Mouse (Mus musculus) monocyte, adult 5-6 weeks (primary cell): ENCODE data around the gene Olfr1415. TPM values are rescaled to one million over a fixed set of nuclear protein-coding genes. Genes with fewer than 3 reads are reported as not detected.
A peak's percentile ranks its signal among the peaks of the same experiment; 100 is the strongest.
"Not testable (repeated sequence)": the region's sequence is repeated elsewhere in the genome, so short reads cannot be mapped to it uniquely, and the experiment has no call there.

Source experiments
- ATAC-seq: fragments of 153-309, 156-312 bp; replicated peaks from 2 replicates; pipeline ENCODE4 v1.8.0; 2017; ENCODE audit warnings: mild to moderate bottlenecking; ENCODE audit not compliant: low TSS enrichment, insufficient number of reproducible peaks, severe bottlenecking, poor library complexity, low FRiP score
- total RNA-seq: library from RNA; stranded (forward); fragments of 200-1000, 200-491, 200-594 nt; gene quantifications from 3 replicates; pipeline ENCODE4 v1.2.3, GENCODE M21; 2017

The Olfr1415 gene
- total RNA-seq: not detected in 3 replicates

DNA sequence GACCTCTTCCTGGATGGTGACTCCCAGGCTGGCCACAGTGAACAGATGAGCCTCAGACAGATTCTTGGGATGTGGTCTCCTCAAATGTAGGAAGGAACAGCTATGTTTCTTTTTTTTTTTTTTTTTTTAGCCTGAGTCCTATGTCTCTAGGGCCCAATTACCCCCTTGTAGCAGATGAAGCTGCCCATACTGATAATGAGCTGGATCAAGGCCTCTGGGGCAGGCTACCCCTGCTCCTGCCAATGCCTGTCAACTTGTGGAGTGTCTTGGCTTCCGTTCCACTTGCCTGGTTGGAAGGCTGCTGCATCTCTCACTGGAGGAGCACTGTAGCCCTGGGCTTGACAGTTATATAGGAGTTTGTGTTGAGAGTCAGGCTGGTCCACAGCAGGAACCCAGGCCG is at the start of gene Olfr1415:
Gene Olfr1415 (minus strand): TSS at position 101 of the 400 bp plus-strand sequence.
- no peak for ATAC-seq

DNA sequence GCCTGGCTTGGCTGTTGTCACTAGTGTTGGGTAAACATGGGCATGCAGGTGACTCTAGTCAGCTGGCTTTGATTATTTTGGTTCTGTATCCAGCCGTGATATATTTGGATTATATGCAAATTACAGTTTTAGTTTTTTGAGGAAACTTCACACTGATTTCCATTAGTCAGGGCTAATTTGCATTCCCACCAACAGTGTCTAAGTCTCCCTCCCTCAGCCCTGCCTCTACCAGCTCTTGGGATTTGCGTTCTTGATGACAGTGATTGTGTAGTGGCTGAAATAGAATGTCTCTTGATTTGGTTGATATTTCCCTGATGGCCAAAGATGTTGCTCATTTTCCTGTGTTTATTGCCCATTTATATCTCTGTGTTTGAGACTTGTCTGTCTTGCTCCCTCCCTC is 43.2 kb upstream of the Olfr1415 start:
- no peak for ATAC-seq

DNA sequence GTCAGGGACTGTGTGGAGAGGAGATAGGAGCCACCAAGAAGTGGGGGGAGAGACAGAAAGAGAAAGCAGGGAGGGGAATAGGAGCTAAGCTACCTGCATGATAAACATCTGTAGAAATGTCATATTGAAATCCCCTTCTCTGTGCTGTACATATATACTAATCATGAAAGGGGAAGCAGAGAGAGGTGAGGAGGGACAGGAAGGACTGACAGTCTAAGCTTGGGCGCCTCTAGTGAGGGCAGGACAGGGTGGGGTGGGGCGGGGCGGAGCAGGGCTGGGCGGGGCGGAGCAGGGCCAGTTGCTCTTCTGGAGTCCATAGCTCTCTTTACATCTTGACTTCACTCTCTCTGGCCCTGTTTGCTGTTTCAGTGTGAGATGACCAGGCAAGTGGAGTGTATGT is 41.1 kb upstream of the Olfr1415 start:
- ATAC-seq: no peak

DNA sequence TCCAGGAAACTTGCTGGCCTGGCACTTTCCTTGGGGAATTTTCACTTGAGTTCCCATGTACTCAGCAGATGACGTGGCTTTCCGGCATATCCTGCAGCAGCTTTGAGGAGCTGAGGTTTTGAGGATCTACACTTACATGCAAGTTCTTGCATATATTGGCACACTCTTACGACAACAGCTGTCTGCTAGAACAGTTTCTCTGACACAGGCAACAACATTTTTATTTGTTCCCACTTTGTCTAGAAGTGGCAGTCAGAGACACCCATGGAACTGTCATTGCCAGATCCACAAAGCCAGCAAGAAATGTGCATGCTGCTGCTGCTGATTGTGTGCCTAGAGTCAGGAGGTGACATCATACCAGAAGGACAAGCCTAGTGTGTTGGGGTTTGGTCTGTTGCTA is 27.9 kb upstream of the Olfr1415 start:
- no peak for ATAC-seq

DNA sequence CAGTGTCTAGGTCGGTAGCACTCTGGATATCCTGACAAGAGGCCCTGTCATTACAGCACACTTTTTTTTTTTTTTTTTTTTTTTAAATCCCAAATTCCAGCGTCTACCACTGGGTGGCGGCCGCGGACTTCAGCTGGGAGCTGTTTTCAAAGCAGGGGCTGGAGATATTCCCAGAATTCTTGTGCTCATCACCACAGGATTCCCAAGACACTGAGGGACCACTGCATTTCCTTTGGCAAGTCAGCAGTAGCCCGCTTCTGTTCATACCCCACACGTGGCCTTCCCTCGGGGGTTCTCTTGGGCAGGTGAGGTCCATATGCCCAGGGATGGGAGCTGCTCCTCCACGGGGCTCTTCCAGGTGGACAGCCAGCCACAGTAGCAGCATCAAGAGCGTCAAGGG is 25.5 kb upstream of the Olfr1415 start:
- ATAC-seq: no peak

DNA sequence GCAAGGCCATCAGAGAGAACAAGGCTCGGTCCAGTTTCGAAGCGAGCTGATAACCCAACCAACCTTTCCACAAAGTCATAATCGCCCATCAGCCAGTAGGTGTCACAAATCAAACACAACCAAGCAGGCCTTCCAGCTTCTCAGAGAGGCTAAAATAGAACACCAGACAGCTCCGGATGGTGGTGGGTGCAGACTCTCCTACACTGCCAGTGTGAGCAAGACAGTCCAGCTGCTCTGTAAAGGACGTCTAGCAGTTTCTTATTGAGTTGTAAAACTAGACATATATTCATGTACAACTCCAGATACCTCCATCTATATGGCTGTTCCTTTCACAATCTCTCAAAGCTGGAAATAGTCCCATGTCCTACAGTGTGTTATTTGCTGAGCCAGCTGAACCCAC is 23.1 kb upstream of the Olfr1415 start:
- no peak for ATAC-seq

DNA sequence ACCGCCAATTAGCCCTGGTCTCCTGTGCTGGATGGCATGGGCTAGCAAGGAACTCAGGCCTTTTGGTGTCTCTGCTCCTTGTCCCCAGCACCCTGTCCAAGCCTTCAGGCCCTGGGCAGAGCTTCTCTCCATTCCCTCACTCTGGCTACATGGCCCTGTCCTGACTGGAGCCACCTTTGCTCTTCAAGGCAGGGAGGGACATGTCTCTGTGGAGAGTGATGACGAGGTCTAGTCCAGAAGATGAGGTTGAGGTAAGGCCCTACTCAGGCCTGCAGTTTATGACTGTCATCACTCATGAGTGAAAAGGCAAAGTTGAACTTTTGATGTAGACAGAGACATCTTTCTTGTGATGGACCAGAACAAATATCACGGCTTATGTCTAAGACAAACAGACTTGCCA is 22.7 kb upstream of the Olfr1415 start, which contains the start of gene Olfr1414:
Gene Olfr1414 (minus strand): TSS at position 101 of the 400 bp plus-strand sequence.
- no peak for ATAC-seq

DNA sequence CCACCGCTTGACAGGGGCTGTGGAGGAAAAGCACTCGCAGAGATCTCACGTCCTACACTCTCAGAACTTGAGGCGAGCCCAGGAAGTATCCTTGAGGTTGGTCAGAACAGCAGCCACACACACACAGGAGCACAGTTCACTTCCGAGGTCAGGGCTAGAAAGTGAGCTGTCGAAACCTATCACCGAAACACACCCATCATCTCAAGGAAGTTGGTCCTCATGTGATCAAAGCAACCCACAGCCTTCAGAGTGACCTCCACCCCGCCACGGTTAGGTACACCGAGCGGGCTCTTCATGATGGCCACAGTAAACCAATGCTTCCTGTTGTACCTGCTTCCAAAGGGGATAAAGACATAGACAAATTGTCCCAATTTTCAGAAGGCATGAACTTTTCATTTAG is 19.5 kb upstream of the Olfr1415 start:
- no peak for ATAC-seq

DNA sequence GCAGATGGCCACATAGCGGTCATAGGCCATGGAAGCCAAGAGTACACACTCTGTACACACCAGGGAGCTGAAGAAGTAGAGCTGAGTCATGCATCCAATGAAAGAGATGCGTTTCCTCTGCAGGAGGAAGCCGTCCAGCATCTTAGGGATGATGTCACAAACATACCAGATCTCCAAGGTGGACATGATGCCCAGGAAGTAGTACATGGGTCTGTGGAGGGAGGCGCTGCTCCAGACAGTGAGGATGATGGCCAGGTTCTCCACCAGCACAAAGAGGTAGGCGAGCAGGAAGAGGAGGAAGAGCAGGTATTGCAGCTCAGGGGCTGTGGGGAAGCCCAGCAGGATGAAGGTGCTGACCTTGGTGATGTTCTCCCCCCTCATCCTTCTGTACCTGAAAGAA is 15.7 kb upstream of the Olfr1415 start:
- ATAC-seq: not testable (repeated sequence)

DNA sequence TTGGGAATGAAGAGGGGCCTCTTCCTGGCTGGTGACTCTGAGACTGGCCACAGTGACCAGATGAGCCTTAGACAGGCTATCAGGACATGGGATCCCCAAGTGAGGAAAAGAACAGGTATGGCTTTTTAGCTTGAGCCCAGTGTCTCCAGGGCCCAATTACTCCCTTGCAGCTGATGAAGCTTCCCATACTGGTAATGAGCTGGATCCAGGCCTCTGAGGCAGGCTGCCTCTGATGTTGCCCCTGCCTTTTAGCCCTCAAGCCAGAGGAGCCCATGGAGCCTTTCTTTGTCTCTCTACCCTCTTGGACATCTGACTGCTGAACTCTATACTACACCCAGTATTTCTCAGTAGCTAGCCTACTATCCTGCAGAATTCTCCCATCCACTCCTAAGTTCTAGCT is 10.9 kb downstream of the Olfr1415 start, which contains the start of gene Olfr1416:
Gene Olfr1416 (minus strand): TSS at position 101 of the 400 bp plus-strand sequence.
- no peak for ATAC-seq

DNA sequence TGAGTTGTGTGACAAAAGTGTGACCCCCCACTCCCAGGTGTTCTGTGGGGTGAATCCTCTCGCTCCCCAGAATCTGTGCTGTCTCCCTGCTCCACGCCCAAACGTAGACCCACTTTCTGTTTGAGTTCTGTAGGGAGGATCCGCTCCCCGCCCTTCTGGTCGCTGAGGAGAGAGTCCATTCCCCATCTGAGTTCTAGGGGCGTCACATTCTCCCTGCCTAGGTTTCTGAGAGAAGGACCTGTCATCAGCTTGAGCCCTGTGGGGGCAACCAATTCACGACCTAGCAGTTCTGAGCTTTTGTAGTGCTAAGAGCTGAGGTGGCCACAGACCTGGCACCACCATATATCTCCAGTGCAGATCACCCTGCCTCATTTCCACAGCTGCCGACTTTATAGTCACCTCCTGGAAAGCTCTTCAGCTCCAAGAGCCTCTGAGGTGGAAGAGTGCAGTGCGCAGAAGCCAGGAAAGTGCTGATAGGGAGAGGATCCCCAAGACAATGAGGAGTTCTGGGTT is 21.8 kb downstream of the Olfr1415 start:
- ATAC-seq: peak; percentile 7; the same call in 1 of the 2 replicates

DNA sequence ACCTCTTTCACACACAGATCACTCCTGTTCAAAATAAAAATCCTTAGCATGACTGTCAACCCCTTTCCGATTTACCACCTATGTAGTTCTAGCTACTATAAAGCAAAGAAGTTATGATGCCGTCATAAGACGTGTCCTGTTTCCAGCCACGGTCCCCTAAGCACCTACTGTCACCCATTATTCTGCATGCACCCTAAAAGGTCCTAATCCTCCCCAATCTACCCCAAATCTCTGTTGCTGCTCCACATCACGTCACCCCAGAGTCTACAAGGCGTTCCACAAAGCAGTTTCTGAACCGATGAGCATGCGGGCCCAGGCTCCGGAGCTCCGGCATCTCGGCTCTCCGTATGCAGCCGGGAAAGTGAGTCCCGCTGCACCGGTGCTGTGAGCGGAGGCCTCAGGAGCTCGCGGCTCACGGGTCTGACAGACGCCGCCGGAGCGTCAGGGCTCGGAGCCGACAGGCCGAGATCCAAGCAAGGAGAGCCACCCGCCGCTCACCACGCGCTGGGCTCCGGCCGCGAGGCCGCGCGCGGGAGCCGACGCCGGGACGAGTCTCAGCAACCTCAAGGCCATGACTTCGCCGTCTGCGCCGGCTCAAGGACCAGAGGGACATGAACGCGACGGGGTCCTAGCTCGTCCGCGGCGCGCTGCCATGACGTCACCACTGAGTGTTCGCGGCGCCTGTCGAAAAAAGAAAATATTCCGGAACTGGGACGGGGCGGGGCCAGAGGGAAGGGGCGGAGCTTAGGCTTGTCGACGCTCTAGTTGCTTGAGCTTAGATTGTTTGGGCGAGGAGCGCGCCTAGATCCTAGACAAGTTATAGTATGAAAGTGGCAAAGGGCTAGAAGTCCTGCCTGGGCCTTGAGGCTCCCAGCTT is 22.5 kb downstream of the Olfr1415 start, which contains the start of gene Ndufa10:
Gene Ndufa10 (minus strand): TSS at position 696 of the 877 bp plus-strand sequence.
- ATAC-seq: peak; percentile 94

DNA sequence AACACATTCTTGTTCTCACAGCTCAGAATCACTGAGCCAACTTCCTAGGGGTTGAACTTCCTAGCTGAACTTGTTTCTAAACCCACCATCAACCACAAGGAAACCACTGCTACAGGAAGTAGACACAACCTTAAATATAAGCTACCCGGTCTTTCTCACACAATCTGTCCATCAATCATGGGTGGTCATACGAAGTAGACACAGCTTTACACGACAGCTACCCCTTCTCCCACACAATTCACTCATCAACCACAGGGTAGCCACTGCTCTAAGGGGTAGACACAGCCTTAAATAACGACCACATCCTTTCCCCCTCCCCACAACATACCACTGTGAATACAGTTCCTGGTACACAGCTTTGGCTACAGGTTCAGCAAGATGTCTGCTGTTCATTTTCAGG is 27.0 kb downstream of the Olfr1415 start:
- 0 out of 2 replicates have a peak, but pooled peaks have one; percentile 7 for ATAC-seq

DNA sequence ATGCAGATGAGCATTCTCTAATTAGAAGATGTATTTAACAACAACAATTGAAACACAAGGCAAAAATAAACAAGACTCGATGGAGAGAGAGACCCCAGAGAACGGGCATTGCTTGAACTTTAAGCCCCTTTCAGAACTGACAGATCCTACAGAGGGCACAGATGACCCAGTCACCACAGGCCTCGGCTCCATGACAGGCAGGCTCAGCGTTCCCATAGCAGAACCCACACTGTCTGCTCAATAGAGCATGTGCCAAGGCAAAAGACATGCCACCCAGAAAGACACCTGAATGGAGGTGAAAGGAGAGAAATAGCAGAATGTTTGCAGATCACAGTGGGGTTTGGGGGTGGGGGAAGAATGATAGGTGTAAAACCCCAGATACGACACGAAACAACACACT is 37.5 kb downstream of the Olfr1415 start:
- no peak for ATAC-seq

DNA sequence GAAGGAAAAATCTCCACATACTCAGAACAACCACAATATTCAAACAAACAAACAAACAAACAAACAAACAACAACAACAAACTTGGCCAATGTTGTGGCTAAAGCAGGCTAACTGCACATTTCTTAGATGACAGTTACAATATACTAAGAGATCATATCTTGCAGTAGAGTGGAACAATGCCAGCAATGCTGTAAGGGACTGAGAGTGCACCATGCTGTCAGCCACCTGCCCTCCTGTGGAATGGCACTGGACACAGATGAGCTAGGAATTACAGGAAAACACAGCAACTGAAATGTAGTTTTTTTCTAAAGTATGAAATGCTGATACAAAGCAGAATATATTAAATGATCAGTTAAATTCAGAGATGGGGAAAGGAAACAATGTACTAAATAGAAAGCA is 38.1 kb downstream of the Olfr1415 start:
- no peak for ATAC-seq

DNA sequence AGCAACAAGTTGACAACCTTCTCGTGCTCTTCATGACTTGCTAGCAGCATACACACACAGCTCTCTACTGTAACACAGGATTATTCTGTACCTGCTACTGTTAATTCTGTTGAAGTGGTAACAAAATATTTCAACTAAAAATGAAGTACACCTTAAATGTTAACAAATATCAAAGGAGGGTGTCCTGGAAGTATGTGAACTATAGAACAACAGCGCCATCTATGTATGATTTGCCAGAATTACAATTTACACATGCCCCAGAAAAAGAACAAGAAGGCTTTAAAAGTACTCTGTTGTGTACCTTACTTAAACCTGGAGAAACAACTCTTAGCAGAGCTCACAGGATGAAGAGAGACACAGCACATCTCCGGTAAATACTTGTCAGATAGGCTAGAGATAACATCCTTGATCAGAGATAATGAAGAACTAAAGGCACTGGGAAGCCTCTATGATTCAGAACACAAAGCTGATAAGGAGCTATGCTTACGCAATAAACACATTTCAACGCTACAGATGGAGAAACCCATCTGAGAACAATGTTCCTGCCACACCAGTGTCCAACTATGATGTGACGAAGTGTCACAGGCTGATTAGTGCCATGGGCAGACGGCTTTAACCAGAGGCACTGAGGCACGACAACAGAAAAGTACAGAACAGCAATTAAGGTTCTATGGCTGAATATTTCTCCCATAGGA is 42.0 kb downstream of the Olfr1415 start:
- no peak for ATAC-seq

DNA sequence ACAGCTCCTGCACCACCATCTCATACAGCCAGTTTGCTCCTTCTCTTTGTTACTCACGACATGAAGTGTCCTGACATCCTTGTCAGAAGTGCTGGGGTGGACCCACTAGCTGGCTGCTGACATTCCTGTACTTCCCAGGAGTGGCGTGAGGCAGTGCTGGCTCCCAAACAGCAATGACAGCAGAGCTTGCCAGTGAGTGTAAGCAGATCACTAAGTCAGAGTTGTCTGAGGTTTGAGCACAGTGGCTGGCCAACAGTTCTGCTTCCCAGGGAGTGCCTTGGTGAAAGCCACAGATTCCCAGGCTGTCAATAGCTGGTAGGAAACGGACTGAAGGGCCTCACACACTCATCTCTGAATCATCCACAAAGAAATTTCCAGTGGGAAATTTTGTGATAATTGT is 47.6 kb downstream of the Olfr1415 start:
- no peak for ATAC-seq

DNA sequence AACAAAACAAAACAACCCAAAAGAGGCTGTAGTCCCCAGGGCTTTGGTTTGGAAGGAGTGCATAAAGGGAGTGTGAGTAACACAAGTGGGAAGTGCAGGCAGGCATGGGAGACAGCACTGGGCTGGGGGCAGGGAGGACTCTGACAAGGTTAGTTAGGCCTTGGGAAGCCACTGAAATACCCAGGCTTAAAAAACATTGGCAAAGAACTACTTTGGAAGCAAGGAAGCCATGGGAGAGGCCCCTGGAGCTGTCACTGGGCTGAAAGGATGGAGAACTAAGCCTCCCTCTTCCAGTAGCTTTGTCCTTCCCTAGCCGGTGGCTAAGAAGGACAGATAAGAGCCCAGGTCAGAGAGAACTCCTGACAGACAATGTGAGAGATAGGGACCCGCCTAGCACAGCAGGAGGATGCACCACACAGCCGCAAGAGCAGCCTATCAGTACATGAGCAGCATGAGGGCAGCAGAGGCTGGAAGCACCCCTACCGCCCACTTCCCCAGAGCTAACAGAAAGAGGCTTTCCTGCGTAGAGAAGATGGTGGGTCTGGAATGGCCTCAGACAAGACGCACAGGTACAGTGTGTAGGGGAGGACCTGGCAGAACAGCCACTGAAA is 54.3 kb downstream of the Olfr1415 start:
- ATAC-seq: no peak

DNA sequence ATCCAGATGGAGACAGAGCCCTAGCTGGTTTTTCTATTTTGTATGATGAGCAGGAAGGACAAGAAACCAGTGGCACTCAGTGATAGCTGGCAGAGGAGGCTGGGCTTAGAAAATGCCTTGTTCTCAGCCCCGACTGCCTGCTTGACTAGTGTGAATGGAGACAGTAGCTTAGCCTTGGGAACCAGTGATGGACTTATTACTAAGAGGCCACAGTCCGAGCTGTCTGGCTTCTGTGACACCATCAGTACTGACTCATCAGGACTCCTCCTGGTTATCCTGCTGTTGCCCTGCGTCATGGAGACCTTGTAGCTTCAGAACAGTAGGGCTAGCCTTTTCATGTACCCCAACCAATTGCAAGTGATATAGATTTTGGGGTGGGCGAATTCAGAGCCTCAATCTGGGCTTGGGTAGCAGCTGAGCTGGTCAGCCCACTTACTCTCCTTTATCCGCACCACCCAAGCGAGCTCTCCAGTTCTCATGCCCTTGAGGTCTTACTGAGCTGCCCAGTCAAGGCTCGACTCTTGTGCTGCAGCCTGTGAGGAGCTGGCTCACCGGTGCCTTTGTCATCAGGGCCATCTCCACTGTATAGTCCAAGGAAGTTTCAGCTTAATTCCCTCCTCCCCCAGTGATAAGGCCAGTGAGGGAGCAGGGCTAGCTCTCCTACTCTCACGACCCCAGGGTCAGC is 55.7 kb downstream of the Olfr1415 start:
- no peak for ATAC-seq
